Mouse (Mus musculus) kidney, adult 18-20 months (tissue): ENCODE data around the gene Rad50.

Experiments
- DNase-seq: peaks from one replicate; pipeline ENCODE4 v3.0.0; 2021

Gene Rad50

GRCm38 (mm10) chr11:53691979-53692378, 15.1 kb downstream of the Rad50 start:
- DNase-seq = no peak

GRCm38 (mm10) chr11:53682994-53683530, 24.1 kb downstream of the Rad50 start:
- DNase-seq = no peak

- DNase-seq = no peak
Measured at GRCm38 (mm10) chr11:53682170-53682569, 24.9 kb downstream of the Rad50 start.

GRCm38 (mm10) chr11:53681686-53682085, 25.4 kb downstream of the Rad50 start:
- DNase-seq = no peak

GRCm38 (mm10) chr11:53680141-53680540, 27.0 kb downstream of the Rad50 start:
- DNase-seq = no peak

- DNase-seq = no peak
Measured at GRCm38 (mm10) chr11:53671414-53671813, 35.7 kb downstream of the Rad50 start.

GRCm38 (mm10) chr11:53664091-53664490, 43.0 kb downstream of the Rad50 start:
- no peak for DNase-seq

- DNase-seq = no peak
Measured at GRCm38 (mm10) chr11:53662794-53663674, 44.1 kb downstream of the Rad50 start.

- DNase-seq = no peak
Measured at GRCm38 (mm10) chr11:53657828-53658227, 49.3 kb downstream of the Rad50 start.

- DNase-seq = no peak
Measured at GRCm38 (mm10) chr11:53657381-53657780, 49.7 kb downstream of the Rad50 start.

GRCm38 (mm10) chr11:53656558-53657202, 50.4 kb downstream of the Rad50 start:
- no peak for DNase-seq

- DNase-seq = no peak
Measured at GRCm38 (mm10) chr11:53655043-53655442, 52.1 kb downstream of the Rad50 start.

GRCm38 (mm10) chr11:53652427-53652826, 54.7 kb downstream of the Rad50 start:
- DNase-seq = no peak

- DNase-seq = no peak
Measured at GRCm38 (mm10) chr11:53651441-53651840, 55.7 kb downstream of the Rad50 start.

- no peak for DNase-seq
Measured at GRCm38 (mm10) chr11:53644017-53644416, 63.1 kb downstream of the Rad50 start.

GRCm38 (mm10) chr11:53642744-53643279, 64.3 kb downstream of the Rad50 start:
- no peak for DNase-seq

GRCm38 (mm10) chr11:53637803-53638260, 69.3 kb downstream of the Rad50 start:
- no peak for DNase-seq

GRCm38 (mm10) chr11:53637046-53637802, 69.9 kb downstream of the Rad50 start:
- DNase-seq = no peak

GRCm38 (mm10) chr11:53636183-53636646, 70.9 kb downstream of the Rad50 start:
- DNase-seq = no peak

- DNase-seq = no peak
Measured at GRCm38 (mm10) chr11:53635590-53636182, 71.4 kb downstream of the Rad50 start.

- DNase-seq = no peak
Measured at GRCm38 (mm10) chr11:53634556-53634955, 72.6 kb downstream of the Rad50 start, which contains the start of gene Il13. Gene Il13, minus strand, starts transcription at chr11:53634702.

- no peak for DNase-seq
Measured at GRCm38 (mm10) chr11:53633644-53634043, 73.5 kb downstream of the Rad50 start.
